ENCODE assay signal across 12 mouse cellular contexts in genomic region chr8:113873446-113874120, GRCm38 (mm10). TPM values are rescaled to one million over a fixed set of nuclear protein-coding genes. Genes with fewer than 3 reads are reported as not detected.
DNase-seq lines count a peak whose midpoint lies in the region; ATAC-seq lines count a peak whose summit lies in the region.
"Had no signal": no experiment of that assay in that cellular context is flagged by ENCODE, and none has a peak within 500 bp of the region (broad histone marks: within the 10 kb centered on the region; RNA-seq: fewer than 3 reads in every experiment).

No protein-coding gene starts in this region.

- no peaks in the 10 kb centered on the region for H3K36me3 ChIP-seq in heart, embryonic 12.5 days
- H3K36me3 ChIP-seq: liver, embryonic 13.5 days; midbrain, embryonic 12.5 days had no signal

- no peaks in the 10 kb centered on the region for H3K9me3 ChIP-seq in heart, embryonic 12.5 days (replicated peaks)
- H3K9me3 ChIP-seq: midbrain, embryonic 12.5 days had no signal

- no peak overlapping the region for H3K4me2 ChIP-seq in heart, embryonic 12.5 days
- H3K4me2 ChIP-seq: liver, embryonic 13.5 days; midbrain, embryonic 12.5 days had no signal

- no peak overlapping the region for H3K9ac ChIP-seq in heart, embryonic 12.5 days
- H3K9ac ChIP-seq: liver, embryonic 13.5 days; midbrain, embryonic 12.5 days had no signal

- peak; percentile 6 to 14 for DNase-seq in heart, postnatal 14 days
- peak; percentile 87 to 89 for DNase-seq in cerebellum, postnatal 36 days
- peak; percentile 83 to 84 for DNase-seq in layer of hippocampus, postnatal 36 days
- peak; percentile 42 for DNase-seq in right cerebral cortex, postnatal 4 days
- no peak for DNase-seq in ovary, postnatal 14 days (ENCODE audit: low spot score)
- DNase-seq in embryo, embryonic 9.5 days (ENCODE audit: extremely low spot score): no peak
- no peak for DNase-seq in lung, postnatal 14 days
- DNase-seq: adrenal gland, postnatal 10 days; liver, embryonic 13.5 days had no signal

- H3K27me3 ChIP-seq in heart, embryonic 12.5 days (replicated peaks): no peaks in the 10 kb centered on the region
- H3K27me3 ChIP-seq: liver, embryonic 13.5 days; midbrain, embryonic 12.5 days had no signal

- H3K4me1 ChIP-seq in heart, embryonic 12.5 days (replicated peaks): no peaks in the 10 kb centered on the region
- H3K4me1 ChIP-seq: liver, embryonic 13.5 days; midbrain, embryonic 12.5 days had no signal

- H3K27ac ChIP-seq in heart, embryonic 12.5 days (ENCODE audit: poor library complexity, severe bottlenecking): no peak overlapping the region
- H3K27ac ChIP-seq: liver, embryonic 13.5 days; midbrain, embryonic 12.5 days had no signal

- intact Hi-C loops in heart, postnatal 14 days (cut with DNase I): no loop called here

- H3K4me3 ChIP-seq in heart, embryonic 12.5 days: no peak overlapping the region
- H3K4me3 ChIP-seq: liver, embryonic 13.5 days; midbrain, embryonic 12.5 days had no signal

- WGBS in heart, embryonic 12.5 days: 72% methylated on average over 12 of the region's 12 CpGs

- ATAC-seq in heart, embryonic 12.5 days (ENCODE audit: insufficient number of reproducible peaks, low FRiP score): no peak

RNA-seq across cellular contexts. Expression of gene Adamts18, which starts 25.0 kb away (rescaled TPM):
- under 1 TPM in 1 of 2 experiments, not detected in 1; 0.05 TPM for total RNA-seq in heart, postnatal 14 days (2021)
- polyA plus RNA-seq in heart, embryonic 12.5 days (2016; fragmentation: Nextera tagmentation; extraction: Ambion mirVana): 0.50 and 0.89 TPM in 2 replicates
- 1 to 10 TPM; 1.5 to 1.7 TPM for total RNA-seq in layer of hippocampus, postnatal 36 days (2021)
- polyA plus RNA-seq: spleen, adult 2 months had no signal

Comparison
In these comparisons a context has a peak if more than half of its experiments do, and no peak if none do; other contexts are left out.
1. DNase-seq: peak in heart, postnatal 14 days (2 of 2), cerebellum, postnatal 36 days (2 of 2), layer of hippocampus, postnatal 36 days (2 of 2) and right cerebral cortex, postnatal 4 days (single experiment); none in ovary, postnatal 14 days (single experiment), embryo, embryonic 9.5 days (single experiment) and lung, postnatal 14 days (single experiment).